Mouse (Mus musculus): Measurements from ENCODE around the gene Ccdc88c. TPM values are rescaled to one million over a fixed set of nuclear protein-coding genes. Genes with fewer than 3 reads are reported as not detected.

Gene Ccdc88c
- total and polyA plus RNA-seq, 3 experiments: 3.6 to 5.4 (median 5.2) TPM

DNA sequence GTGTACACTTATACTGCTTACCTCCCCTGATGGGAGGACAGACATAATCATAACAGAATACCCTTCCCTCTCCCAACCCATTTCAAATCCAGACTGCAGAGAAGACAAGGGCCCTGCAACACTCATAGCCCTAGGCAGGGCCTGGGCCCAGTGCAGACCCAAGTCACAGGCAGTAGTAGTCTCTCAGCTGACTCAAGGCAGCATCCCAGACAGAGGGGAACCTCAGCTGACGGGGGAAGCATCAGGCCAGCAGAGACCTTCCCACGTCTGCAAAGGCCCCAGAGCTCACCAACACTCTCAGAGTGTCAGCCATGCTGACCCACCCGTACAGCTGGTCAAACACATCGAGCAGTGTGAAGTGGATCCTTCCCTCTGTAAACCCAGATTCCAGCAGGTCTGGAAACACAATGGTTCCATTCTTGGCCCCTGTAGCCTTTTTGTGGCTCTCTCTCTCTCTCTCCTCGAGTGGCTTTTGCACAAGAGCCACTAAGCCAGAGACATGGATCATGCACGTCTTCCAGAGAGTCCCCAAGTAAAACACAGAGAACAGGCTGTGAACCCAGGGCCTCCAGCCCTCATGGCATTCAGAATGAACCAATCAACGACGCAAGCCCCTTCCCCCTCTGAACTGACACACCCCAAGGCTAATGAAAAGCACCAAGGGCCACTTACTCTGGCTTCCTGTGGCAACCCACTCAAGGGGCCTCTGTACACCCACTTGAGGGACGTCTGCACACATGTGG lies 7.2 kb downstream of the Ccdc88c start:
- Histone ChIP-seq H3K4me1 (ENCODE audit: control insufficient read depth, insufficient read depth, low read length) (peaks cover 20% of the 10 kb centered on the region), H3K27ac (no peak overlapping the region), H3K9ac (ENCODE audit: low read depth, low read length) (no peak overlapping the region), H3K27me3 (ENCODE audit: control insufficient read depth, insufficient read depth, low read length) (no peaks in the 10 kb centered on the region; the same call in 1 of the 2 replicates), H3K36me3 (ENCODE audit: control insufficient read depth, insufficient read depth, low read length) (no peaks in the 10 kb centered on the region), H3K4me3 (no peak overlapping the region), H3K79me2 (replicated peaks; ENCODE audit: control insufficient read depth, insufficient read depth, low read length) (no peaks in the 10 kb centered on the region)
- intact Hi-C loops (cut with DNase I): no loop called here
- WGBS: 85% methylated on average over 9 of the region's 9 CpGs
- no peak for DNase-seq
- TF ChIP-seq POLR2A (IDR thresholded peaks at IDR 0.05; ENCODE audit: insufficient read depth, low read depth, low read length): no peak
- no peak for TF ChIP-seq EP300 (IDR thresholded peaks at IDR 0.05; ENCODE audit: insufficient read depth, low read depth, low read length)
- no peak for TF ChIP-seq CTCF (IDR thresholded peaks at IDR 0.05)

DNA sequence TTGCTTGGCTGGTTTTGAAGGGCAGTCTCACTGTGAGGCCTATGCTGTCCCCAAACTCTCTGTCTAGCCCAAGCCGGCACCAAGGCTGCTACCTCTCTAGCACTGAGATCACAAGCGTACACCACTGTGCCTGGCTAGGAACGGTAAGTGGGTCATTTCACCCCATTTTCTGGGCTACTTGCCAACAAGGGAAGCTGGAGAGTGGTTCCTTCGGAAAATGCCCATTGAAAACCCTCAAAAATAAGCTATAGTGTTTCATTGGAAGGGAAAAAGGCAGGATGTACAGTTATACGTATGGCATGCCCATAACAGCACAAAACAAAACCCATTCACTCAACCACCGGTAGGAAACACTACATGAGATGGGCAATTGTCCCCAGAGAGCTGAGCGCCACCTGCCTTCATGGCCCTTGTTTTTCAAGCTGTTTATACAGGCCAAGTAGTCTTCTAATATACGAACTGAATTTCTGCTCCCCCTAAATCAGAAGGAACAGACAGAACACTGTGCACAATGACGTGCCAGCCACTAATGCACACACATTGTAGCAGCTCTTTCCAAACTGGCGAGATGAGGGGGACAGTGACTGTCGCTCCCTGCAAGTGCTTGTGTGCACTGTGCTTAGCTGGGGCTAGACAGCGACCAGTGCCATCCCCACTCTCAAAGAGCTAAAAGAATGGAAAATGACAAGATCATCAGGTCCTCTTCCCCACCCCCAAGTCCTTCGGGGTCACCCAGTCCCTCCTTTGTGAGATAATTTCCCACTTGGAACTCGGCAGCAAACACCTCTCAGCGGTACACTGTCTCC lies 8.4 kb downstream of the Ccdc88c start:
- no peak overlapping the region for H3K27ac ChIP-seq
- no peaks in the 10 kb centered on the region; the same call in 1 of the 2 replicates for H3K27me3 ChIP-seq (ENCODE audit: control insufficient read depth, insufficient read depth, low read length)
- H3K4me3 ChIP-seq: no peak overlapping the region
- WGBS: 80% methylated on average over 15 of the region's 15 CpGs
- DNase-seq: peak in 1 of 2 experiments; percentile 11
- no peaks in the 10 kb centered on the region for H3K79me2 ChIP-seq (replicated peaks; ENCODE audit: control insufficient read depth, insufficient read depth, low read length)
- H3K36me3 ChIP-seq (ENCODE audit: control insufficient read depth, insufficient read depth, low read length): no peaks in the 10 kb centered on the region
- H3K9ac ChIP-seq (ENCODE audit: low read depth, low read length): no peak overlapping the region
- TF ChIP-seq EP300 (IDR thresholded peaks at IDR 0.05; ENCODE audit: insufficient read depth, low read depth, low read length) (no peak), POLR2A (IDR thresholded peaks at IDR 0.05; ENCODE audit: insufficient read depth, low read depth, low read length) (no peak), CTCF (IDR thresholded peaks at IDR 0.05) (no peak)
- H3K4me1 ChIP-seq (ENCODE audit: control insufficient read depth, insufficient read depth, low read length): peaks cover 25% of the 10 kb centered on the region
- intact Hi-C loops (cut with DNase I): no loop called here

DNA sequence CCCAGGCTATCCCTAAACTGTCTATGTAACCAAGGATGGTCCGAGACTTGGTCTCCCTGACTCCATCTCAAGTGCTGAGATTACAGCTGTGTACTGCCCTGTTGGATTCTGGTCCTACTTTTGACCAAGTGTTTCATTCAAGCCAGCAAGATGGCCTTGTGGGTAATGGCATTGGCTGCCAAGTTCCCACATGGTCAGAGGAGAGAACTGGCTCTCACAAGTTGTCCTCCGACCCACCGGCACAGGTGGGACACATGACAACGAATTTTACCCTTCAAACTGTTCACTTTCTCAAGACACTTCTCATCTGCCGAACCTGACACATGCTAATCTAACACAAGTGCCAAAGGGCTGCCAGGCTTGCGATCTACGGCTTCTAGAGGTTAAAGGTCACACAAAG lies 9.4 kb downstream of the Ccdc88c start:
- no peaks in the 10 kb centered on the region for H3K27me3 ChIP-seq (ENCODE audit: control insufficient read depth, insufficient read depth, low read length)
- peaks cover 26% of the 10 kb centered on the region for H3K4me1 ChIP-seq (ENCODE audit: control insufficient read depth, insufficient read depth, low read length)
- H3K36me3 ChIP-seq (ENCODE audit: control insufficient read depth, insufficient read depth, low read length): no peaks in the 10 kb centered on the region
- DNase-seq: peak in 1 of 2 experiments; percentile 19
- no peaks in the 10 kb centered on the region for H3K79me2 ChIP-seq (replicated peaks; ENCODE audit: control insufficient read depth, insufficient read depth, low read length)
- no peak overlapping the region for H3K4me3 ChIP-seq
- TF ChIP-seq CTCF (IDR thresholded peaks at IDR 0.05) (no peak), POLR2A (IDR thresholded peaks at IDR 0.05; ENCODE audit: insufficient read depth, low read depth, low read length) (no peak), EP300 (IDR thresholded peaks at IDR 0.05; ENCODE audit: insufficient read depth, low read depth, low read length) (no peak)
- no peak overlapping the region for H3K27ac ChIP-seq
- intact Hi-C loops (cut with DNase I): loop anchor here (10.0 kb wide), 1 partner anchor 245 kb away; the partner anchor contains the start of gene Dglucy
- no peak overlapping the region for H3K9ac ChIP-seq (ENCODE audit: low read depth, low read length)
- 91% methylated on average over 7 of the region's 7 CpGs for WGBS

DNA sequence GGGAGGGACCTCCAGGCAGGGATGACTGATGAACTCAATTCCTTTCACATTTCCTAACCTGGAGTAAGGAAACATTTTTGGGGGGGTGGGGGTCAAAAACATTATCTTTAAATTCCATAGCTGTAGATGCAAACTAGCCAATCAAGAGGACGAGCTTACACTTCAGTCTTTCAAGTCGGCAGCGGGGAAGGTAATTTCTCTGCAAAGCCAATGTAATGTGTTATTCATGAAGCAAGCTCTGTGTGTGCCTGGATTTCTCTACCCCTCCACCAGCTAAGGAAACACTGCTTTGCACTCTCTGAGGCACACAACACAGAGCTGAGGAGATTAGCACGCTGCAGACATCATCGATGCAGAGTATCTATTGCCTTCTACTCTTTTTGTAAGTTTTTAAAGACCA lies 9.8 kb downstream of the Ccdc88c start:
- WGBS: 86% methylated on average over 5 of the region's 5 CpGs
- DNase-seq: no peak
- intact Hi-C loops (cut with DNase I): loop anchor here (10.0 kb wide), 1 partner anchor 244 kb away; the partner anchor contains the start of gene Dglucy
- no peaks in the 10 kb centered on the region for H3K79me2 ChIP-seq (replicated peaks; ENCODE audit: control insufficient read depth, insufficient read depth, low read length)
- no peak overlapping the region for H3K4me3 ChIP-seq
- no peaks in the 10 kb centered on the region for H3K27me3 ChIP-seq (ENCODE audit: control insufficient read depth, insufficient read depth, low read length)
- H3K27ac ChIP-seq: peak overlapping the region; percentile 55
- no peaks in the 10 kb centered on the region for H3K36me3 ChIP-seq (ENCODE audit: control insufficient read depth, insufficient read depth, low read length)
- no peak overlapping the region for H3K9ac ChIP-seq (ENCODE audit: low read depth, low read length)
- peaks cover 27% of the 10 kb centered on the region for H3K4me1 ChIP-seq (ENCODE audit: control insufficient read depth, insufficient read depth, low read length)
- TF ChIP-seq CTCF (IDR thresholded peaks at IDR 0.05): no peak
- TF ChIP-seq EP300 (IDR thresholded peaks at IDR 0.05; ENCODE audit: insufficient read depth, low read depth, low read length): no peak
- TF ChIP-seq POLR2A (IDR thresholded peaks at IDR 0.05; ENCODE audit: insufficient read depth, low read depth, low read length): no peak

DNA sequence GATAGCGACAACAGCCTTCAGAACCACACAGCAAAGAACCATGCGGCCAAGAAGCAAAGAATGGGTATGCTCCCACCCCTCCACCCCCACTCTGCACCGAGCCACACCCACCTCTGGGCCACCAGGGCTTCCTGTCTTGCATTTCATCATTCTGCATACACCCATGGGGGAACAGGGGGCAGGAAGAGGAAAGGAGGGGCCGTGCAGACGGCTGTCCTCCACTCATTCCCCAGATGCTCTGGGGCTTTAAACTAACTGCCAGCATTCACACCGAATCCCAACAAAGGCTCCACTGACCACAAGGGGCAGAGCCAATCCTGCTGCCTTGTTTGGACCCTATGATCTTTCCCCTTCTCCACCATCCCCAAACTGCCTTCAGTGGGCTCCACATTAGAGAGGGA lies 10.9 kb downstream of the Ccdc88c start:
- TF ChIP-seq EP300 (IDR thresholded peaks at IDR 0.05; ENCODE audit: insufficient read depth, low read depth, low read length) (peak; percentile 74), CTCF (IDR thresholded peaks at IDR 0.05) (peak; percentile 55), POLR2A (IDR thresholded peaks at IDR 0.05; ENCODE audit: insufficient read depth, low read depth, low read length) (0 out of 2 replicates have a peak, but pooled peaks have one; percentile 45)
- Histone ChIP-seq H3K4me3 (no peak overlapping the region; the same call in 1 of the 2 replicates), H3K9ac (ENCODE audit: low read depth, low read length) (peak overlapping the region; percentile 11; the same call in 1 of the 2 replicates), H3K36me3 (ENCODE audit: control insufficient read depth, insufficient read depth, low read length) (no peaks in the 10 kb centered on the region), H3K4me1 (ENCODE audit: control insufficient read depth, insufficient read depth, low read length) (peaks cover 28% of the 10 kb centered on the region), H3K79me2 (replicated peaks; ENCODE audit: control insufficient read depth, insufficient read depth, low read length) (no peaks in the 10 kb centered on the region), H3K27me3 (ENCODE audit: control insufficient read depth, insufficient read depth, low read length) (no peaks in the 10 kb centered on the region), H3K27ac (peak overlapping the region; percentile 55)
- WGBS: 19% methylated on average over 6 of the region's 6 CpGs
- intact Hi-C loops (cut with DNase I): loop anchor here (10.0 kb wide), 1 partner anchor 243 kb away; the partner anchor contains the start of gene Dglucy
- DNase-seq: peak; percentile 55 to 81

Measured in heart, adult 2 months (tissue).